Mouse (Mus musculus): ENCODE data around the gene Creb5.

- TF ChIP-seq POLR2A (IDR thresholded peaks at IDR 0.05; ENCODE audit: insufficient read depth, low read length): no peak
- no peak for TF ChIP-seq EP300 (IDR thresholded peaks at IDR 0.05; ENCODE audit: insufficient read depth, low read depth, low read length)
- TF ChIP-seq CTCF (IDR thresholded peaks at IDR 0.05; ENCODE audit: low read depth, low read length): no peak
These were observed 302.7 kb downstream of the Creb5 start for GRCm38 (mm10) chr6:53589746-53590145.

Measured in ES-Bruce4 (cell line).